Mouse (Mus musculus) liver, adult 2 months (tissue): ENCODE results near the gene Slc30a2. TPM values are rescaled to one million over a fixed set of nuclear protein-coding genes. Genes with fewer than 3 reads are reported as not detected.
"Not testable (repeated sequence)": the region's sequence is repeated elsewhere in the genome, so short reads cannot be mapped to it uniquely, and the experiment has no call there.

Experiments
- DNase-seq: peaks from one replicate; pipeline ENCODE4 v3.0.0-alpha.2; 2011; ENCODE audit warnings: low read depth, low spot score; ENCODE audit errors: extremely low read depth
- H3K27ac ChIP-seq: fragments of 200-500 bp; replicated peaks from 2 replicates; pipeline ENCODE4 v1.5.1; 2012; ENCODE audit warnings: low read depth, mild to moderate bottlenecking, control low read depth, inconsistent platforms, low read length; ENCODE audit not compliant: insufficient read depth
- H3K27me3 ChIP-seq: fragments of 200-500 bp; 2 replicates; pipeline ENCODE4 v1.6.1; 2012; ENCODE audit warnings: mild to moderate bottlenecking, moderate library complexity, low read length, inconsistent platforms; ENCODE audit not compliant: control insufficient read depth, insufficient read depth
- H3K36me3 ChIP-seq: fragments of 200-500 bp; 2 replicates; pipeline ENCODE4 v1.6.1; 2012; ENCODE audit warnings: low read length, inconsistent platforms; ENCODE audit not compliant: control insufficient read depth, insufficient read depth
- H3K4me1 ChIP-seq: fragments of 200-500 bp; 2 replicates; pipeline ENCODE4 v1.6.1; 2011; ENCODE audit warnings: low read length; ENCODE audit not compliant: control insufficient read depth, insufficient read depth
- H3K4me3 ChIP-seq: fragments of 200-500 bp; 2 replicates; pipeline ENCODE4 v1.5.1; 2011; ENCODE audit warnings: low read depth, mild to moderate bottlenecking, control low read depth, low read length, moderate library complexity; ENCODE audit not compliant: insufficient read depth
- H3K79me2 ChIP-seq: fragments of 200-500 bp; 2 replicates; pipeline ENCODE4 v1.6.1; 2012; ENCODE audit warnings: inconsistent platforms, mild to moderate bottlenecking, low read length, moderate library complexity; ENCODE audit not compliant: control insufficient read depth, insufficient read depth
- H3K9ac ChIP-seq: fragments of 200-500 bp; 2 replicates; pipeline ENCODE4 v1.6.1; 2012; ENCODE audit warnings: low read depth, mild to moderate bottlenecking, control low read depth, inconsistent platforms, low read length
- CTCF ChIP-seq: fragments of 200-500 bp; IDR thresholded peaks from 2 replicates; pipeline ENCODE4 v1.5.1; 2011; ENCODE audit warnings: low read depth, low read length, control low read depth
- POLR2A ChIP-seq: fragments of 200-500 bp; IDR thresholded peaks from 2 replicates; pipeline ENCODE4 v1.6.1; 2011; ENCODE audit warnings: low read length, control low read depth; ENCODE audit not compliant: insufficient read depth; ENCODE audit errors: extremely low read depth
- WGBS: fragments of 180-500 bp; shearing (Covaris S2); methylation state at CpG from one replicate; pipeline ENCODE4 v1.1.7; 2018; 5-methylcytosine and 5-hydroxymethylcytosine counted together
- polyA plus RNA-seq: library from polyadenylated mRNA; depleted of rRNA; stranded (reverse); fragments of >200 nt; gene quantifications from 2 replicates; pipeline ENCODE4 v1.2.3, GENCODE M21; 2012
- total RNA-seq: library from RNA; depleted of rRNA; stranded (reverse); fragments of >200 nt; gene quantifications from 2 replicates; pipeline ENCODE4 v1.2.3, GENCODE M21; 2014

Slc30a2 gene
- total and polyA plus RNA-seq, 2 experiments: under 0.01 TPM; not detected in 1

- Histone ChIP-seq H3K36me3 (no peaks in the 10 kb centered on the region), H3K4me1 (no peaks in the 10 kb centered on the region), H3K79me2 (no peaks in the 10 kb centered on the region), H3K27ac (no peak overlapping the region), H3K9ac (no peak overlapping the region), H3K4me3 (no peak overlapping the region), H3K27me3 (no peaks in the 10 kb centered on the region)
- no peak for DNase-seq
- TF ChIP-seq CTCF (no peak), POLR2A (no peak)
- WGBS: 64% methylated on average over 3 of the region's 3 CpGs
Observed at GRCm38 (mm10) chr4:134321524-134321923, 21.5 kb upstream of the Slc30a2 start.

- Histone ChIP-seq H3K4me1 (no peaks in the 10 kb centered on the region), H3K36me3 (no peaks in the 10 kb centered on the region), H3K79me2 (no peaks in the 10 kb centered on the region), H3K27me3 (no peaks in the 10 kb centered on the region), H3K9ac (no peak overlapping the region), H3K27ac (no peak overlapping the region), H3K4me3 (no peak overlapping the region)
- TF ChIP-seq POLR2A (no peak), CTCF (no peak)
- DNase-seq: no peak
- WGBS: 17% methylated on average over 5 of the region's 5 CpGs
Observed at GRCm38 (mm10) chr4:134324655-134325054, 18.3 kb upstream of the Slc30a2 start.

- H3K9ac ChIP-seq: no peak overlapping the region
- no peak overlapping the region for H3K4me3 ChIP-seq
- no peaks in the 10 kb centered on the region for H3K79me2 ChIP-seq
- no peak for TF ChIP-seq POLR2A
- TF ChIP-seq CTCF: no peak
- H3K4me1 ChIP-seq: no peaks in the 10 kb centered on the region
- no peak for DNase-seq
- no peak overlapping the region for H3K27ac ChIP-seq
- H3K27me3 ChIP-seq: no peaks in the 10 kb centered on the region
- H3K36me3 ChIP-seq: no peaks in the 10 kb centered on the region
- WGBS: 50% methylated on average over 5 of the region's 5 CpGs
Observed at GRCm38 (mm10) chr4:134326859-134327530, 16.0 kb upstream of the Slc30a2 start.

GRCm38 (mm10) chr4:134328151-134328550 lies 14.8 kb upstream of the Slc30a2 start:
- H3K79me2 ChIP-seq: no peaks in the 10 kb centered on the region
- H3K9ac ChIP-seq: no peak overlapping the region
- H3K27me3 ChIP-seq: no peaks in the 10 kb centered on the region
- no peak overlapping the region for H3K4me3 ChIP-seq
- no peak overlapping the region for H3K27ac ChIP-seq
- H3K4me1 ChIP-seq: no peaks in the 10 kb centered on the region
- H3K36me3 ChIP-seq: no peaks in the 10 kb centered on the region
- TF ChIP-seq POLR2A: no peak
- no peak for TF ChIP-seq CTCF
- WGBS: 71% methylated on average over 8 of the region's 8 CpGs
- DNase-seq: no peak

- no peak for DNase-seq
- Histone ChIP-seq H3K4me3 (no peak overlapping the region), H3K27ac (no peak overlapping the region), H3K9ac (no peak overlapping the region), H3K36me3 (no peaks in the 10 kb centered on the region), H3K79me2 (no peaks in the 10 kb centered on the region), H3K4me1 (no peaks in the 10 kb centered on the region), H3K27me3 (no peaks in the 10 kb centered on the region)
- TF ChIP-seq CTCF (no peak), POLR2A (no peak)
- WGBS: 84% methylated on average over 8 of the region's 8 CpGs
Observed at GRCm38 (mm10) chr4:134328832-134329231, 14.1 kb upstream of the Slc30a2 start.

GRCm38 (mm10) chr4:134330281-134330680 lies 12.7 kb upstream of the Slc30a2 start:
- WGBS: 64% methylated on average over 5 of the region's 5 CpGs
- no peaks in the 10 kb centered on the region for H3K36me3 ChIP-seq
- TF ChIP-seq CTCF: no peak
- no peak for TF ChIP-seq POLR2A
- H3K9ac ChIP-seq: no peak overlapping the region
- no peaks in the 10 kb centered on the region for H3K79me2 ChIP-seq
- H3K4me1 ChIP-seq: no peaks in the 10 kb centered on the region
- H3K27me3 ChIP-seq: no peaks in the 10 kb centered on the region
- no peak overlapping the region for H3K27ac ChIP-seq
- H3K4me3 ChIP-seq: no peak overlapping the region
- no peak for DNase-seq

- H3K4me3 ChIP-seq, H3K4me1 ChIP-seq, H3K9ac ChIP-seq, H3K36me3 ChIP-seq, H3K27ac ChIP-seq, DNase-seq, H3K79me2 ChIP-seq: not testable (repeated sequence)
- WGBS: 87% methylated on average over 6 of the region's 6 CpGs
- peaks cover 14% of the 10 kb centered on the region for H3K27me3 ChIP-seq
Observed at GRCm38 (mm10) chr4:134341231-134341630, 1.8 kb upstream of the Slc30a2 start.
